Mouse (Mus musculus) frontal cortex, postnatal 25 days (tissue): ENCODE data around the gene Vmn2r95.
"Not testable (repeated sequence)": the region's sequence is repeated elsewhere in the genome, so short reads cannot be mapped to it uniquely, and the experiment has no call there.

Experiments used
- DNase-seq, 2 experiments: peaks; one replicate each; pipeline ENCODE4 v3.0.0; 2022; ENCODE audit warnings: low spot score in 2 of 2

The Vmn2r95 gene

DNA sequence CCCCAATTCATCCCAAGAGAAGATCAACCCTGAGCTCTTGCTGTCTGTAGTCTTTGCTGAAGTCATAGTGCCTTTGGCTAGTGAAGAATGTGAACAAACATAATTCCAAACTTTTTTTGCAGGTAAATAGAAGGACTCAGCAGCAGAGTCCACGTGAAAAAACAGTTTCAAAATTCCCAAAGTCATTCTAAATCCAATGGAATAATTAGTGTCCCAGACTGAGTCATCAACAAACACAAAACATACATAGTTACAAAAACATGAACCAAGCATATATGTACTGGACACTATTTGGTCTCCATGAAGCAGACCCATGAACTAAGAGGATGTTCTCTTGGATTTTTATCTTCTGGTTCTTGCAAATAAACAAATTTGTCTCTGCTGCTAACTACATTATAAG, at the start of gene Vmn2r95:
Gene Vmn2r95 (plus strand): TSS at position 301 of the 400 bp plus-strand sequence.
- no peak for DNase-seq

- no peak for DNase-seq
These were observed 31.8 kb downstream of the Vmn2r95 start for GRCm38 (mm10) chr17:18455619-18456140.

GRCm38 (mm10) chr17:18458126-18458634, 34.3 kb downstream of the Vmn2r95 start:
- DNase-seq: not testable (repeated sequence)

GRCm38 (mm10) chr17:18462695-18463094, 38.8 kb downstream of the Vmn2r95 start:
- no peak for DNase-seq

DNA sequence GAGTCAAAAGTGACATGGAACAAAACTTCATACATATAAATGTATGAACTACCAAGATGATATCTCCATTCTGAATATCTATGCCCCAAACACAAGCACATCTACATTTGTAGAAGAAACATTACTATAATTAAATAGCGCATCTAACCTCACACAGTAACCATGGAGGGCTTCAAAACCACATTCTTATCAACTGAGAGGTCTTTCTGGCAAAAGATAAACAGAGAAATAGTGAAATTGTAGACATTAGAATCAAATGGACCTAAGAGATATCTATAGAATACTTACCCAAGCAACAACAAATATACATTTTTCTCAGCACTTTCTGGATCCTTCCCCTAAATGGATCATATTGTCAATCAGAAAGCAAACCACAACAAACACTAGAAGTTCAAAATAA, 56.0 kb downstream of the Vmn2r95 start:
- DNase-seq: no peak
